Mouse (Mus musculus) liver, postnatal 0 days (tissue): ENCODE results near the gene Lrrc31. TPM values are rescaled to one million over a fixed set of nuclear protein-coding genes. Genes with fewer than 3 reads are reported as not detected.

Experiments
- ATAC-seq: fragments of 200-750 bp; cut with Nextera tagmentation; 2 replicates; pipeline ENCODE4 v1.8.0; 2017; ENCODE audit warnings: mild to moderate bottlenecking, moderate library complexity
- DNase-seq: peaks from one replicate; pipeline ENCODE4 v3.0.0-alpha.2; 2016
- H3K27ac ChIP-seq: fragments of 300-500 bp; sonication (generic); 2 replicates; pipeline ENCODE4 v1.5.1; 2014; ENCODE audit warnings: antibody characterized with exemption, moderate library complexity, mild to moderate bottlenecking, low read depth
- H3K27me3 ChIP-seq: fragments of 300-500 bp; sonication (generic); 2 replicates; pipeline ENCODE4 v1.6.1; 2014; ENCODE audit warnings: low read length, control low read depth, mixed read lengths; ENCODE audit not compliant: insufficient read depth
- H3K36me3 ChIP-seq: fragments of 300-500 bp; sonication (generic); replicated peaks from 2 replicates; pipeline ENCODE4 v1.6.1; 2014; ENCODE audit warnings: mild to moderate bottlenecking, control low read depth, low read length, moderate library complexity, mixed read lengths; ENCODE audit not compliant: insufficient read depth
- H3K4me1 ChIP-seq: fragments of 300-500 bp; sonication (generic); 2 replicates; pipeline ENCODE4 v1.6.1; 2014; ENCODE audit warnings: antibody characterized with exemption, mild to moderate bottlenecking, control low read depth; ENCODE audit not compliant: insufficient read depth
- H3K4me2 ChIP-seq: fragments of 300-500 bp; sonication (generic); 2 replicates; pipeline ENCODE4 v1.6.1; 2014; ENCODE audit warnings: low read depth, mild to moderate bottlenecking, low read length, moderate library complexity, mixed read lengths
- H3K4me3 ChIP-seq: fragments of 300-500 bp; sonication (generic); 2 replicates; pipeline ENCODE4 v1.5.1; 2014; ENCODE audit warnings: low read depth, low read length
- H3K9ac ChIP-seq: fragments of 300-500 bp; sonication (generic); replicated peaks from 2 replicates; pipeline ENCODE4 v1.6.1; 2014; ENCODE audit warnings: mild to moderate bottlenecking, moderate library complexity
- H3K9me3 ChIP-seq: fragments of 300-500 bp; sonication (generic); 2 replicates; pipeline ENCODE4 v1.6.1; 2016; ENCODE audit warnings: mild to moderate bottlenecking, control low read depth, low read length, mixed read lengths
- CTCF ChIP-seq: sonication (generic); IDR thresholded peaks from 2 replicates; pipeline ENCODE4 v1.5.1; 2016; ENCODE audit warnings: antibody characterized with exemption, low read depth
- EP300 ChIP-seq: IDR thresholded peaks from 2 replicates; pipeline ENCODE4 v1.6.1; 2016; ENCODE audit warnings: antibody characterized with exemption, low read depth, mild to moderate bottlenecking
- WGBS: fragments of 180-500 bp; shearing (Covaris S2); extraction: QIAGEN DNeasy Blood & Tissue Kit; methylation state at CpG from one replicate; pipeline ENCODE4 v1.1.7; 2014; ENCODE audit not compliant: insufficient replicate concordance; 5-methylcytosine and 5-hydroxymethylcytosine counted together
- polyA plus RNA-seq: library from polyadenylated mRNA; unstranded; fragments of >200 nt; fragmentation: Nextera tagmentation; extraction: Ambion mirVana; gene quantifications from 2 replicates; pipeline ENCODE4 v1.2.1, GENCODE M21; 2015

The Lrrc31 gene
- polyA plus RNA-seq, 1 experiment from 2014 or later = 0.06 TPM

- ATAC-seq (no peak), DNase-seq (no peak)
- H3K4me1 ChIP-seq = no peaks in the 10 kb centered on the region
- no peak overlapping the region for H3K4me3 ChIP-seq
- H3K9me3 ChIP-seq = no peaks in the 10 kb centered on the region
- H3K9ac ChIP-seq = no peak overlapping the region
- H3K27ac ChIP-seq = no peak overlapping the region
- H3K36me3 ChIP-seq = no peaks in the 10 kb centered on the region
- no peaks in the 10 kb centered on the region for H3K27me3 ChIP-seq
- TF ChIP-seq CTCF (peak; percentile 36), EP300 (no peak)
- WGBS = 70% methylated on average over 2 of the region's 2 CpGs
- H3K4me2 ChIP-seq = no peak overlapping the region
Measured at GRCm38 (mm10) chr3:30722461-30722860, 22.8 kb upstream of the Lrrc31 start.

- Histone ChIP-seq H3K4me3 (no peak overlapping the region), H3K27ac (no peak overlapping the region), H3K9ac (no peak overlapping the region), H3K9me3 (no peaks in the 10 kb centered on the region), H3K4me1 (no peaks in the 10 kb centered on the region), H3K36me3 (no peaks in the 10 kb centered on the region), H3K27me3 (no peaks in the 10 kb centered on the region), H3K4me2 (no peak overlapping the region)
- TF ChIP-seq EP300 (no peak), CTCF (no peak)
- no peak for ATAC-seq
- 78% methylated on average over 4 of the region's 4 CpGs for WGBS
- DNase-seq = no peak
Measured at GRCm38 (mm10) chr3:30722036-30722435, 22.4 kb upstream of the Lrrc31 start.

GRCm38 (mm10) chr3:30718649-30719048, 19.0 kb upstream of the Lrrc31 start:
- no peak for ATAC-seq
- Histone ChIP-seq H3K27ac (no peak overlapping the region), H3K9ac (no peak overlapping the region), H3K4me1 (no peaks in the 10 kb centered on the region), H3K9me3 (no peaks in the 10 kb centered on the region), H3K4me2 (no peak overlapping the region), H3K36me3 (no peaks in the 10 kb centered on the region), H3K4me3 (no peak overlapping the region), H3K27me3 (no peaks in the 10 kb centered on the region)
- DNase-seq = no peak
- 68% methylated on average over 3 of the region's 3 CpGs for WGBS
- TF ChIP-seq EP300 (no peak), CTCF (no peak)

GRCm38 (mm10) chr3:30713334-30713733, 13.7 kb upstream of the Lrrc31 start:
- WGBS = 69% methylated on average over 1 of the region's 1 CpGs
- Histone ChIP-seq H3K27me3 (no peaks in the 10 kb centered on the region), H3K9me3 (no peaks in the 10 kb centered on the region), H3K4me1 (no peaks in the 10 kb centered on the region), H3K27ac (no peak overlapping the region), H3K36me3 (no peaks in the 10 kb centered on the region), H3K9ac (no peak overlapping the region), H3K4me2 (no peak overlapping the region), H3K4me3 (no peak overlapping the region)
- TF ChIP-seq CTCF (no peak), EP300 (no peak)
- ATAC-seq (no peak), DNase-seq (no peak)

GRCm38 (mm10) chr3:30710191-30710590, 10.5 kb upstream of the Lrrc31 start:
- H3K9me3 ChIP-seq = no peaks in the 10 kb centered on the region
- H3K36me3 ChIP-seq = no peaks in the 10 kb centered on the region
- DNase-seq = no peak
- no peak overlapping the region for H3K4me3 ChIP-seq
- 68% methylated on average over 6 of the region's 6 CpGs for WGBS
- H3K4me2 ChIP-seq = no peak overlapping the region
- H3K27me3 ChIP-seq = no peaks in the 10 kb centered on the region
- H3K4me1 ChIP-seq = peaks cover 3% of the 10 kb centered on the region; the same call in 1 of the 2 replicates
- no peak for ATAC-seq
- H3K27ac ChIP-seq = no peak overlapping the region
- no peak overlapping the region for H3K9ac ChIP-seq
- no peak for TF ChIP-seq CTCF
- no peak for TF ChIP-seq EP300

GRCm38 (mm10) chr3:30706614-30707276, 7.1 kb upstream of the Lrrc31 start:
- H3K27ac ChIP-seq = no peak overlapping the region
- H3K27me3 ChIP-seq = no peaks in the 10 kb centered on the region
- no peak overlapping the region for H3K9ac ChIP-seq
- H3K4me1 ChIP-seq = peaks cover 3% of the 10 kb centered on the region; the same call in 1 of the 2 replicates
- H3K36me3 ChIP-seq = no peaks in the 10 kb centered on the region
- peak overlapping the region; percentile 38; the same call in 1 of the 2 replicates for H3K4me2 ChIP-seq
- no peaks in the 10 kb centered on the region for H3K9me3 ChIP-seq
- no peak overlapping the region for H3K4me3 ChIP-seq
- no peak for DNase-seq
- peak; percentile 95 for ATAC-seq
- WGBS = 50% methylated on average over 4 of the region's 4 CpGs
- TF ChIP-seq CTCF (no peak), EP300 (peak; percentile 82)

- Histone ChIP-seq H3K36me3 (no peaks in the 10 kb centered on the region), H3K4me3 (no peak overlapping the region), H3K27ac (no peak overlapping the region), H3K9ac (no peak overlapping the region), H3K4me2 (no peak overlapping the region), H3K27me3 (no peaks in the 10 kb centered on the region), H3K9me3 (no peaks in the 10 kb centered on the region), H3K4me1 (peaks cover 3% of the 10 kb centered on the region; the same call in 1 of the 2 replicates)
- TF ChIP-seq EP300 (no peak), CTCF (no peak)
- ATAC-seq (no peak), DNase-seq (no peak)
- WGBS = 85% methylated on average over 3 of the region's 3 CpGs
Measured at GRCm38 (mm10) chr3:30705977-30706376, 6.3 kb upstream of the Lrrc31 start.
